9 mouse cellular contexts compared by ENCODE assay signal in genomic region chr3:89519894-89520293, GRCm38 (mm10). TPM values are rescaled to one million over a fixed set of nuclear protein-coding genes. Genes with fewer than 3 reads are reported as not detected.
DNase-seq lines count a peak whose midpoint lies in the region; ATAC-seq lines count a peak whose summit lies in the region.
"Had no signal": no experiment of that assay in that cellular context is flagged by ENCODE, and none has a peak within 500 bp of the region (broad histone marks: within the 10 kb centered on the region; RNA-seq: fewer than 3 reads in every experiment).

TSS of gene Kcnn3 (plus strand) at chr3:89520164.

- H3K36me3 ChIP-seq in forebrain, embryonic 10.5 days (replicated peaks), result no peaks in the 10 kb centered on the region
- H3K36me3 ChIP-seq in heart, embryonic 12.5 days, result no peaks in the 10 kb centered on the region
- H3K36me3 ChIP-seq in kidney, embryonic 15.5 days, result no peaks in the 10 kb centered on the region
- no peaks in the 10 kb centered on the region for H3K36me3 ChIP-seq in limb, embryonic 13.5 days
- H3K36me3 ChIP-seq in midbrain, embryonic 14.5 days (ENCODE audit: control insufficient read depth, insufficient read depth, low read length), result no peaks in the 10 kb centered on the region

- peak within 1 kb of the TSS; percentile 96 for H3K4me2 ChIP-seq in heart, embryonic 12.5 days
- H3K4me2 ChIP-seq in kidney, embryonic 15.5 days, result peak within 1 kb of the TSS; percentile 78
- H3K4me2 ChIP-seq in limb, embryonic 13.5 days (replicated peaks), result peak within 1 kb of the TSS; percentile 94
- peak within 1 kb of the TSS; percentile 95 for H3K4me2 ChIP-seq in midbrain, embryonic 14.5 days (ENCODE audit: low read length)

- peak within 1 kb of the TSS; percentile 63 for H3K9ac ChIP-seq in heart, embryonic 12.5 days
- peak within 1 kb of the TSS; percentile 35 for H3K9ac ChIP-seq in kidney, embryonic 15.5 days
- H3K9ac ChIP-seq in limb, embryonic 13.5 days, result peak within 1 kb of the TSS; percentile 68
- H3K9ac ChIP-seq in midbrain, embryonic 14.5 days (replicated peaks; ENCODE audit: low read length), result peak within 1 kb of the TSS; percentile 52

- no peak within 1 kb of the TSS for H3K27ac ChIP-seq in brown adipose tissue, adult 24 weeks (replicated peaks; ENCODE audit: low read depth, low read length)
- H3K27ac ChIP-seq in forebrain, embryonic 10.5 days, result peak within 1 kb of the TSS; percentile 68
- no peak within 1 kb of the TSS for H3K27ac ChIP-seq in heart, embryonic 12.5 days (ENCODE audit: poor library complexity, severe bottlenecking)
- no peak within 1 kb of the TSS for H3K27ac ChIP-seq in kidney, embryonic 15.5 days
- H3K27ac ChIP-seq in limb, embryonic 13.5 days, result no peak within 1 kb of the TSS
- peak within 1 kb of the TSS; percentile 50 for H3K27ac ChIP-seq in midbrain, embryonic 14.5 days (replicated peaks; ENCODE audit: low read depth, low read length)

- peaks cover 56% of the 10 kb centered on the region for H3K27me3 ChIP-seq in forebrain, embryonic 10.5 days (ENCODE audit: poor library complexity, severe bottlenecking)
- H3K27me3 ChIP-seq in heart, embryonic 12.5 days (replicated peaks), result peaks cover 37% of the 10 kb centered on the region
- peaks cover 34% of the 10 kb centered on the region for H3K27me3 ChIP-seq in kidney, embryonic 15.5 days
- H3K27me3 ChIP-seq in limb, embryonic 13.5 days, result peaks cover 34% of the 10 kb centered on the region
- no peaks in the 10 kb centered on the region for H3K27me3 ChIP-seq in midbrain, embryonic 14.5 days (ENCODE audit: control insufficient read depth, insufficient read depth, low read length)

- peak; percentile 32 for DNase-seq in CD4-positive helper T cell, adult 2 months (ENCODE audit: low read depth, low spot score)
- DNase-seq in forebrain, embryonic 10.5 days (ENCODE audit: extremely low spot score, low spot score), result peak; percentile 86
- DNase-seq in midbrain, embryonic 14.5 days, result peak; percentile 97
- DNase-seq in spleen, postnatal 10 days (ENCODE audit: low spot score in 2 of 2), result peak; percentile 13 to 71

- H3K4me3 ChIP-seq in brown adipose tissue, adult 24 weeks (ENCODE audit: insufficient read depth, low read depth, low read length), result peak within 1 kb of the TSS; percentile 35
- peak within 1 kb of the TSS; percentile 60 for H3K4me3 ChIP-seq in forebrain, embryonic 10.5 days
- peak within 1 kb of the TSS; percentile 48 for H3K4me3 ChIP-seq in heart, embryonic 12.5 days
- peak within 1 kb of the TSS; percentile 46 for H3K4me3 ChIP-seq in kidney, embryonic 15.5 days (replicated peaks)
- peak within 1 kb of the TSS; percentile 48 for H3K4me3 ChIP-seq in limb, embryonic 13.5 days
- H3K4me3 ChIP-seq in midbrain, embryonic 14.5 days (replicated peaks; ENCODE audit: low read depth, low read length), result peak within 1 kb of the TSS; percentile 45

- H3K4me1 ChIP-seq in brown adipose tissue, adult 24 weeks (ENCODE audit: control insufficient read depth, insufficient read depth, insufficient read length, low read length), result 0 out of 2 replicates have a peak, but pooled peaks cover 4% of the 10 kb centered on the region
- H3K4me1 ChIP-seq in forebrain, embryonic 10.5 days, result peaks cover 38% of the 10 kb centered on the region
- peaks cover 35% of the 10 kb centered on the region for H3K4me1 ChIP-seq in heart, embryonic 12.5 days (replicated peaks)
- peaks cover 41% of the 10 kb centered on the region for H3K4me1 ChIP-seq in kidney, embryonic 15.5 days
- H3K4me1 ChIP-seq in limb, embryonic 13.5 days, result peaks cover 36% of the 10 kb centered on the region
- H3K4me1 ChIP-seq in midbrain, embryonic 14.5 days (ENCODE audit: control insufficient read depth, insufficient read depth, low read length), result peaks cover 42% of the 10 kb centered on the region

- H3K9me3 ChIP-seq in forebrain, embryonic 10.5 days, result peaks cover 14% of the 10 kb centered on the region; the same call in 1 of the 2 replicates
- H3K9me3 ChIP-seq in heart, embryonic 12.5 days (replicated peaks), result peaks cover 6% of the 10 kb centered on the region
- H3K9me3 ChIP-seq in kidney, embryonic 15.5 days (replicated peaks), result peaks cover 7% of the 10 kb centered on the region
- peaks cover 10% of the 10 kb centered on the region for H3K9me3 ChIP-seq in limb, embryonic 13.5 days
- H3K9me3 ChIP-seq in midbrain, embryonic 14.5 days (ENCODE audit: control insufficient read depth, low read length), result peaks cover 4% of the 10 kb centered on the region

- 1% methylated on average over 15 of the region's 15 CpGs for WGBS in forebrain, embryonic 10.5 days
- 0% methylated on average over 13 of the region's 15 CpGs for WGBS in heart, embryonic 12.5 days
- WGBS in kidney, embryonic 15.5 days, result under 1% methylated on average over 15 of the region's 15 CpGs
- WGBS in limb, embryonic 13.5 days, result 0% methylated on average over 15 of the region's 15 CpGs
- WGBS in midbrain, embryonic 14.5 days, result 0% methylated on average over 15 of the region's 15 CpGs

- ATAC-seq in heart, embryonic 12.5 days (ENCODE audit: insufficient number of reproducible peaks, low FRiP score), result peak; percentile 84
- ATAC-seq in kidney, embryonic 15.5 days (replicated peaks; ENCODE audit: low FRiP score), result peak; percentile 94
- peak; percentile 92 for ATAC-seq in limb, embryonic 13.5 days (ENCODE audit: low FRiP score, low read depth)
- peak; percentile 91 for ATAC-seq in midbrain, embryonic 14.5 days (ENCODE audit: low FRiP score, low TSS enrichment)
- ATAC-seq: Patski had no signal

RNA-seq across cellular contexts. Expression of gene Kcnn3, which starts in this region (rescaled TPM):
- polyA plus RNA-seq in brown adipose tissue, adult 24 weeks (2012; ENCODE audit: insufficient read depth, insufficient read length, missing spikeins), result 0.28 and 0.29 TPM in 2 replicates
- polyA plus RNA-seq in forebrain, embryonic 10.5 days (2016; fragmentation: Nextera tagmentation; extraction: Ambion mirVana), result 0.81 and 0.92 TPM in 2 replicates
- 1.4 and 1.5 TPM in 2 replicates for polyA plus RNA-seq in heart, embryonic 12.5 days (2016; fragmentation: Nextera tagmentation; extraction: Ambion mirVana)
- 2.1 and 3.0 TPM in 2 replicates for polyA plus RNA-seq in kidney, embryonic 15.5 days (2015; fragmentation: Nextera tagmentation; extraction: Ambion mirVana)
- polyA plus RNA-seq in limb, embryonic 13.5 days (2015; fragmentation: Nextera tagmentation; extraction: Ambion mirVana), result 3.5 and 3.6 TPM in 2 replicates
- 5.3 and 6.4 TPM in 2 replicates for polyA plus RNA-seq in midbrain, embryonic 14.5 days (2014; fragmentation: Nextera tagmentation; extraction: Ambion mirVana)

Comparison
In these comparisons a context has a peak if more than half of its experiments do, and no peak if none do; other contexts are left out.
1. Peak in DNase-seq, H3K4me3 ChIP-seq and H3K27ac ChIP-seq in forebrain, embryonic 10.5 days; RNA of the gene not detected or under 1 TPM.
2. DNase-seq: peak in every context shown above with its lines; median percentile 97 in midbrain, embryonic 14.5 days; 86 in forebrain, embryonic 10.5 days; 42 in spleen, postnatal 10 days; 32 in CD4-positive helper T cell, adult 2 months.